Mouse (Mus musculus): ENCODE measurements around the gene Dock1. TPM values are rescaled to one million over a fixed set of nuclear protein-coding genes. Genes with fewer than 3 reads are reported as not detected.

Dock1 gene
- total RNA-seq, 1 experiment: 24.3 TPM

GRCm38 (mm10) chr7:135110307-135110706, 439.9 kb downstream of the Dock1 start:
- Histone ChIP-seq H3K9ac (ENCODE audit: insufficient read depth, low read depth, low read length, poor library complexity, severe bottlenecking) (no peak overlapping the region), H3K4me1 (ENCODE audit: control insufficient read depth in 2 of 2, insufficient read depth in 2 of 2, low read length in 2 of 2, poor library complexity in 1 of 2) (no peaks in the 10 kb centered on the region), H3K36me3 (ENCODE audit: control insufficient read depth, insufficient read depth, low read length, poor library complexity, severe bottlenecking) (peaks cover 4% of the 10 kb centered on the region; the same call in 1 of the 2 replicates), H3K9me3 (ENCODE audit: control insufficient read depth, insufficient read depth, low read depth, low read length) (no peaks in the 10 kb centered on the region), H3K27ac (ENCODE audit: insufficient read depth, low read depth, low read length, poor library complexity, severe bottlenecking) (no peak overlapping the region), H3K4me3 (ENCODE audit: insufficient read depth in 1 of 2, low read depth in 1 of 2, low read length in 2 of 2, poor library complexity in 1 of 2, severe bottlenecking in 1 of 2) (no peak overlapping the region)
- DNase-seq (ENCODE audit: low read depth, low spot score): no peak
- no peak for TF ChIP-seq ZNF384 (IDR thresholded peaks at IDR 0.05; ENCODE audit: low read depth, low read length)
- TF ChIP-seq CHD2 (IDR thresholded peaks at IDR 0.05; ENCODE audit: low read depth, low read length): no peak
- TF ChIP-seq MAFK (IDR thresholded peaks at IDR 0.05; ENCODE audit: insufficient read depth, low read depth, low read length): no peak
- TF ChIP-seq ZC3H11A (IDR thresholded peaks at IDR 0.05; ENCODE audit: borderline replicate concordance, low read depth, low read length): no peak
- no peak for TF ChIP-seq HCFC1 (IDR thresholded peaks at IDR 0.05; ENCODE audit: borderline replicate concordance, insufficient read depth, low read length)
- in situ Hi-C loops (cut with MboI; ENCODE audit: low sequenced_read_pairs in 2 of 2, unreplicated experiment in 2 of 2): no loop called here

- no peaks in the 10 kb centered on the region for H3K9me3 ChIP-seq (ENCODE audit: control insufficient read depth, insufficient read depth, low read depth, low read length)
- no peak for DNase-seq (ENCODE audit: low read depth, low spot score)
- TF ChIP-seq ZNF384 (IDR thresholded peaks at IDR 0.05; ENCODE audit: low read depth, low read length): no peak
- no peak for TF ChIP-seq MAFK (IDR thresholded peaks at IDR 0.05; ENCODE audit: insufficient read depth, low read depth, low read length)
- TF ChIP-seq CHD2 (IDR thresholded peaks at IDR 0.05; ENCODE audit: low read depth, low read length): no peak
- TF ChIP-seq ZC3H11A (IDR thresholded peaks at IDR 0.05; ENCODE audit: borderline replicate concordance, low read depth, low read length): no peak
- no peak for TF ChIP-seq HCFC1 (IDR thresholded peaks at IDR 0.05; ENCODE audit: borderline replicate concordance, insufficient read depth, low read length)
- no peak overlapping the region for H3K4me3 ChIP-seq (ENCODE audit: insufficient read depth in 1 of 2, low read depth in 1 of 2, low read length in 2 of 2, poor library complexity in 1 of 2, severe bottlenecking in 1 of 2)
- H3K36me3 ChIP-seq (ENCODE audit: control insufficient read depth, insufficient read depth, low read length, poor library complexity, severe bottlenecking): no peaks in the 10 kb centered on the region
- no peak overlapping the region for H3K27ac ChIP-seq (ENCODE audit: insufficient read depth, low read depth, low read length, poor library complexity, severe bottlenecking)
- no peak overlapping the region for H3K9ac ChIP-seq (ENCODE audit: insufficient read depth, low read depth, low read length, poor library complexity, severe bottlenecking)
- in situ Hi-C loops (cut with MboI; ENCODE audit: low sequenced_read_pairs in 2 of 2, unreplicated experiment in 2 of 2): no loop called here
- H3K4me1 ChIP-seq (ENCODE audit: control insufficient read depth in 2 of 2, insufficient read depth in 2 of 2, low read length in 2 of 2, poor library complexity in 1 of 2): no peaks in the 10 kb centered on the region
These were observed 455.0 kb downstream of the Dock1 start for GRCm38 (mm10) chr7:135125296-135126065.

- in situ Hi-C loops (cut with MboI; ENCODE audit: low sequenced_read_pairs in 2 of 2, unreplicated experiment in 2 of 2): no loop called here
- Histone ChIP-seq H3K4me3 (ENCODE audit: insufficient read depth in 1 of 2, low read depth in 1 of 2, low read length in 2 of 2, poor library complexity in 1 of 2, severe bottlenecking in 1 of 2) (no peak overlapping the region), H3K9me3 (ENCODE audit: control insufficient read depth, insufficient read depth, low read depth, low read length) (no peaks in the 10 kb centered on the region), H3K27ac (ENCODE audit: insufficient read depth, low read depth, low read length, poor library complexity, severe bottlenecking) (no peak overlapping the region), H3K9ac (ENCODE audit: insufficient read depth, low read depth, low read length, poor library complexity, severe bottlenecking) (no peak overlapping the region), H3K36me3 (ENCODE audit: control insufficient read depth, insufficient read depth, low read length, poor library complexity, severe bottlenecking) (no peaks in the 10 kb centered on the region), H3K4me1 (ENCODE audit: control insufficient read depth in 2 of 2, insufficient read depth in 2 of 2, low read length in 2 of 2, poor library complexity in 1 of 2) (no peaks in the 10 kb centered on the region)
- DNase-seq (ENCODE audit: low read depth, low spot score): no peak
- TF ChIP-seq HCFC1 (IDR thresholded peaks at IDR 0.05; ENCODE audit: borderline replicate concordance, insufficient read depth, low read length): no peak
- TF ChIP-seq ZNF384 (IDR thresholded peaks at IDR 0.05; ENCODE audit: low read depth, low read length): no peak
- TF ChIP-seq CHD2 (IDR thresholded peaks at IDR 0.05; ENCODE audit: low read depth, low read length): no peak
- TF ChIP-seq MAFK (IDR thresholded peaks at IDR 0.05; ENCODE audit: insufficient read depth, low read depth, low read length): no peak
- no peak for TF ChIP-seq ZC3H11A (IDR thresholded peaks at IDR 0.05; ENCODE audit: borderline replicate concordance, low read depth, low read length)
These were observed 462.0 kb downstream of the Dock1 start for GRCm38 (mm10) chr7:135132461-135132860.

GRCm38 (mm10) chr7:135134619-135135018, 464.2 kb downstream of the Dock1 start:
- TF ChIP-seq HCFC1 (IDR thresholded peaks at IDR 0.05; ENCODE audit: borderline replicate concordance, insufficient read depth, low read length) (no peak), ZC3H11A (IDR thresholded peaks at IDR 0.05; ENCODE audit: borderline replicate concordance, low read depth, low read length) (no peak), ZNF384 (IDR thresholded peaks at IDR 0.05; ENCODE audit: low read depth, low read length) (no peak), MAFK (IDR thresholded peaks at IDR 0.05; ENCODE audit: insufficient read depth, low read depth, low read length) (no peak), CHD2 (IDR thresholded peaks at IDR 0.05; ENCODE audit: low read depth, low read length) (no peak)
- in situ Hi-C loops (cut with MboI; ENCODE audit: low sequenced_read_pairs in 2 of 2, unreplicated experiment in 2 of 2): no loop called here

More at GRCm38 (mm10) chr7:135134619-135135018, 464.2 kb downstream of the Dock1 start:
- H3K4me3 ChIP-seq (ENCODE audit: insufficient read depth in 1 of 2, low read depth in 1 of 2, low read length in 2 of 2, poor library complexity in 1 of 2, severe bottlenecking in 1 of 2): no peak overlapping the region
- no peaks in the 10 kb centered on the region; the same call in 1 of the 2 replicates for H3K36me3 ChIP-seq (ENCODE audit: control insufficient read depth, insufficient read depth, low read length, poor library complexity, severe bottlenecking)
- H3K27ac ChIP-seq (ENCODE audit: insufficient read depth, low read depth, low read length, poor library complexity, severe bottlenecking): no peak overlapping the region
- no peak for DNase-seq (ENCODE audit: low read depth, low spot score)
- H3K9me3 ChIP-seq (ENCODE audit: control insufficient read depth, insufficient read depth, low read depth, low read length): no peaks in the 10 kb centered on the region
- H3K4me1 ChIP-seq (ENCODE audit: control insufficient read depth in 2 of 2, insufficient read depth in 2 of 2, low read length in 2 of 2, poor library complexity in 1 of 2): peaks cover 0 to 6% of the 10 kb centered on the region in 2 experiments; a peak in 2 of 4 replicates
- no peak overlapping the region for H3K9ac ChIP-seq (ENCODE audit: insufficient read depth, low read depth, low read length, poor library complexity, severe bottlenecking)

All from ES-E14 (cell line).